Mouse (Mus musculus) limb, embryonic 14.5 days (tissue): Measurements from ENCODE around the gene E430018J23Rik. TPM values are rescaled to one million over a fixed set of nuclear protein-coding genes. Genes with fewer than 3 reads are reported as not detected.
"Not testable (repeated sequence)": the region's sequence is repeated elsewhere in the genome, so short reads cannot be mapped to it uniquely, and the experiment has no call there.

Source experiments
- ATAC-seq: fragments of 200-750 bp; cut with Nextera tagmentation; 2 replicates; pipeline ENCODE4 v1.8.0; 2017; ENCODE audit warnings: low read depth, moderate number of reproducible peaks, moderate TSS enrichment; ENCODE audit not compliant: low FRiP score
- DNase-seq: peaks from one replicate; pipeline ENCODE4 v3.0.0-alpha.2; 2015; ENCODE audit warnings: low spot score
- H3K27ac ChIP-seq: fragments of 300-500 bp; sonication (generic); replicated peaks from 2 replicates; pipeline ENCODE4 v1.5.1; 2014; ENCODE audit warnings: low read depth, mild to moderate bottlenecking, low read length, moderate library complexity, mixed read lengths
- H3K27me3 ChIP-seq: fragments of 300-500 bp; sonication (generic); 2 replicates; pipeline ENCODE4 v1.6.1; 2014; ENCODE audit warnings: low read length, mixed read lengths; ENCODE audit not compliant: control insufficient read depth, insufficient read depth
- H3K36me3 ChIP-seq: fragments of 300-500 bp; sonication (generic); 2 replicates; pipeline ENCODE4 v1.6.1; 2014; ENCODE audit warnings: mild to moderate bottlenecking, low read length, moderate library complexity, mixed read lengths; ENCODE audit not compliant: control insufficient read depth, insufficient read depth
- H3K4me1 ChIP-seq: fragments of 300-500 bp; sonication (generic); 2 replicates; pipeline ENCODE4 v1.6.1; 2014; ENCODE audit warnings: antibody characterized with exemption, low read length, mixed read lengths; ENCODE audit not compliant: control insufficient read depth, insufficient read depth
- H3K4me2 ChIP-seq: fragments of 300-500 bp; sonication (generic); replicated peaks from 2 replicates; pipeline ENCODE4 v1.6.1; 2014; ENCODE audit warnings: low read depth, mild to moderate bottlenecking, low read length, moderate library complexity; ENCODE audit not compliant: severe bottlenecking
- H3K4me3 ChIP-seq: fragments of 300-500 bp; sonication (generic); replicated peaks from 2 replicates; pipeline ENCODE4 v1.5.1; 2014; ENCODE audit warnings: low read length
- H3K9ac ChIP-seq: fragments of 300-500 bp; sonication (generic); 2 replicates; pipeline ENCODE4 v1.6.1; 2014; ENCODE audit warnings: mild to moderate bottlenecking, low read depth, low read length, moderate library complexity; ENCODE audit not compliant: severe bottlenecking
- H3K9me3 ChIP-seq: fragments of 300-500 bp; sonication (generic); 2 replicates; pipeline ENCODE4 v1.6.1; 2016; ENCODE audit warnings: low read length; ENCODE audit not compliant: control insufficient read depth
- POLR2A ChIP-seq: fragments of 200-500 bp; IDR thresholded peaks from 2 replicates; pipeline ENCODE4 v1.8.0; 2012; ENCODE audit warnings: inconsistent platforms, mild to moderate bottlenecking, moderate library complexity, borderline replicate concordance; ENCODE audit not compliant: insufficient read depth, insufficient read length; ENCODE audit errors: extremely low read depth
- WGBS: fragments of 180-500 bp; shearing (Covaris S2); extraction: QIAGEN DNeasy Blood & Tissue Kit; methylation state at CpG from one replicate; pipeline ENCODE4 v1.1.7; 2014; 5-methylcytosine and 5-hydroxymethylcytosine counted together
- polyA plus RNA-seq, 2 experiments: library from polyadenylated mRNA; depleted of rRNA in 1 of 2; stranded (reverse) in 1 of 2; unstranded in 1 of 2; fragments of >200 nt; fragmentation: Nextera tagmentation in 1 of 2; extraction: Ambion mirVana in 1 of 2; gene quantifications; 2 replicates each; pipeline versions ENCODE4 v1.2.1 to v1.2.3; 2012 to 2014

E430018J23Rik gene
- polyA plus RNA-seq, 2 experiments, result 7.3 to 8.8 TPM

DNA sequence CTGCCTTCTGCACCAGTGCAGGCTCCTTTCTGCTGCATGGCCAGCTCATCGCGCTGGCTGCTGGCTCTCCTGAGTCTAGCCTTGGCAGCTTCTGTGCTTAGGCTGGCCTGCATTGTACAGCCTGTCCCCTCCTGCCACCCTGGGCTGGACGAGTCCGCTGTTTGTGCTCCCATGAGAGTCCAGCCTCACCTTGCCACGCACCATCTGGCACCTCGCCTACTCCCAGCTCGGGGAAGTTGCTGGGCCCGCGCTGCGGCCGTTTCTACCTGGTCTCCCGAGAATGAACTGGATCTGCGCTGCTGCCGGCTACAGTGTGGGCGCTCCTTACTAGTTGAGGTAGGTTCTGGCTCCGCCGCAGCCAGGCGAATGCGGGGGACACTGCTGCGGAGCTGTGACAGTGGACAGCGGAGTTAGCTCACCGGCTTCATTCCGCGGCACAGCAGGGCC, 29.9 kb downstream of the E430018J23Rik start:
- Histone ChIP-seq H3K27me3 (no peaks in the 10 kb centered on the region; the same call in 1 of the 2 replicates), H3K9ac (peak overlapping the region; percentile 60), H3K27ac (no peak overlapping the region), H3K4me1 (peaks cover 8% of the 10 kb centered on the region; the same call in 1 of the 2 replicates), H3K4me3 (peak overlapping the region; percentile 37), H3K36me3 (no peaks in the 10 kb centered on the region), H3K9me3 (no peaks in the 10 kb centered on the region), H3K4me2 (peak overlapping the region; percentile 72)
- TF ChIP-seq POLR2A, result no peak
- DNase-seq (no peak), ATAC-seq (no peak)
- 0% methylated on average over 17 of the region's 24 CpGs for WGBS

DNA sequence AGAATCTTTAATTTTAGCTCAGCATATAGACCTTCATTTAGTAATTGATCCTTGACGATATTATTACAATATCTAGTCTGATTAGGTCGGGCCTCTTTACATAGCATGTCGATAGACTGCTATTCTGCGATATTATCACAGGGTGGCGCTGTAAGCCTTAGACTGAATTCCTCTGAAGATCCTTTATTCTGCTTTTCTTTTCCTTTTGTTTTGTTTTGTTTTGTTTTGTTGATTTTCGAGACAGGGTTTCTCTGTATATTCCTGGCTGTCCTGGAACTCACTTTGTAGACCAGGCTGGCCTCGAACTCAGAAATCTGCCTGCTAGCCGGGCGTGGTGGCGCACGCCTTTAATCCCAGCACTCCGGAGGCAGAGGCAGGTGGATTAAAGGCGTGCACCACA, 31.0 kb downstream of the E430018J23Rik start:
- ATAC-seq, H3K27ac ChIP-seq, H3K9me3 ChIP-seq, H3K36me3 ChIP-seq, H3K4me3 ChIP-seq, H3K27me3 ChIP-seq, H3K4me1 ChIP-seq, H3K9ac ChIP-seq: not testable (repeated sequence)
- H3K4me2 ChIP-seq, result 0 out of 2 replicates have a peak overlapping the region, but pooled peaks have one; percentile 7
- 24% methylated on average over 13 of the region's 13 CpGs for WGBS
- peak; percentile 75 for DNase-seq

DNA sequence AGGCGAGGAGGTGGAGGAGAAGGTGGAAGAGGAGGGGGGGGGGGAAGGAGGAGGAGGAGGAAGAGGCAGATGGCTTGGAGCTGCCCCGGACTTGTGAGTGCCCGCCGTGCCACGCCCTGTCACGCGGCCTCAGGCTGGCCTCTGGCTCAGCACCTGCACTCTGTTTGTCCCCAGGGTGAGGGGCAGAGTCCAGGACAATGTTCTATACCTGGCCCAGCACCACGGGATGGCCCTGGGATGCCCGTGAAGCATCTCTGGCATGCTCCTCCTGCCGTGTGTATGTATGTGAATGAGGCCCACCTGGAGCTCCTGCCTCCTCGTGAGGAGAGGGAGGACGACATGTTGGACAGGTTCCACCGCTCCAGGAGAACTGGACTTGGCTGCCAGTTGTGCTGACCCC, 32.0 kb downstream of the E430018J23Rik start:
- ATAC-seq, result no peak
- Histone ChIP-seq H3K27ac (no peak overlapping the region), H3K27me3 (no peaks in the 10 kb centered on the region; the same call in 1 of the 2 replicates), H3K9me3 (no peaks in the 10 kb centered on the region), H3K36me3 (no peaks in the 10 kb centered on the region), H3K9ac (no peak overlapping the region), H3K4me1 (peaks cover 8% of the 10 kb centered on the region; the same call in 1 of the 2 replicates), H3K4me3 (no peak overlapping the region), H3K4me2 (no peak overlapping the region)
- TF ChIP-seq POLR2A, result no peak
- DNase-seq, result no peak
- 38% methylated on average over 11 of the region's 13 CpGs for whole genome bisulfite sequencing

DNA sequence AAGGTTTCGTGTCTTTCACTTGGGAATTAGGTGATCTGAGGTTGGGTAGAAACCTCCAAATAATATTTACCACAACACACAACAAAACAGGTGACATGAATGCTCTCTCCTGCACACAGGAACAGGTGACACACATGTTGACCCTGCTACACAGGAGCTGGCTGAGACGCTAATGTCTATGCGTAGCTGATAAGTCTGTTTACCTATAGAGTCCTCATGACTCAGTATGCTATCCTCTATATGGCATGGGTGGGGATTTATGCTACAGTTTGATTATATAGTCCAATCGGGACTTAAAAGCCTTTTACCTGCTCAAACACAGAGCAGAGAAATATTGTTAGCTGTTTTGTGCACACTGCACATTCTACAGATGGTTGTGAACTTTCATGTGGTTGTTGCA, 33.2 kb downstream of the E430018J23Rik start:
- no peak overlapping the region for H3K4me3 ChIP-seq
- WGBS, result 72% methylated on average over 4 of the region's 4 CpGs
- no peaks in the 10 kb centered on the region for H3K9me3 ChIP-seq
- ATAC-seq (no peak), DNase-seq (no peak)
- no peak overlapping the region for H3K27ac ChIP-seq
- TF ChIP-seq POLR2A, result no peak
- H3K36me3 ChIP-seq, result no peaks in the 10 kb centered on the region
- H3K9ac ChIP-seq, result no peak overlapping the region
- peaks cover 8% of the 10 kb centered on the region; the same call in 1 of the 2 replicates for H3K4me1 ChIP-seq
- H3K4me2 ChIP-seq, result no peak overlapping the region
- no peaks in the 10 kb centered on the region; the same call in 1 of the 2 replicates for H3K27me3 ChIP-seq

DNA sequence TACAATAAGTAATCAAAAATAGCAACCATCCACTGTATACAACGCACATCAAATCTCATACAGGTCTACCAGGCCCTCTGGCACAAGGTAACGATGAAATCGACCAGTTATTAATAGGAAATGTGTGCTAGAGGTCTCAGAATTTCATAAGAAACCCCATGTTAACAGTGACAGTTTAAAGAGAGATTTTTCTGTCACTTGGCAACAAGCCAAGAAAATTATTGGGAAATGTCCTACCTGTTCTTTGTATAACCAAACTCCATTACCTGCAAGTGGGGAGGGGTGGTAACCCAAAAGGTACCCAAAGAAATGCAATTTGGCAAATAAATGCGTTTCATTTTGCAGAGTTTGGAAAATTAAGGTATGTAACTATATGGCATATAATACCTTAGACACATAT, 35.0 kb downstream of the E430018J23Rik start:
- TF ChIP-seq POLR2A, result no peak
- DNase-seq, result no peak
- no peak for ATAC-seq
- no peaks in the 10 kb centered on the region for H3K9me3 ChIP-seq
- no peaks in the 10 kb centered on the region for H3K36me3 ChIP-seq
- no peak overlapping the region for H3K4me2 ChIP-seq
- peaks cover 3% of the 10 kb centered on the region; the same call in 1 of the 2 replicates for H3K4me1 ChIP-seq
- no peak overlapping the region for H3K4me3 ChIP-seq
- H3K27ac ChIP-seq, result no peak overlapping the region
- no peak overlapping the region for H3K9ac ChIP-seq
- WGBS, result 59% methylated on average over 4 of the region's 4 CpGs
- no peaks in the 10 kb centered on the region; the same call in 1 of the 2 replicates for H3K27me3 ChIP-seq

DNA sequence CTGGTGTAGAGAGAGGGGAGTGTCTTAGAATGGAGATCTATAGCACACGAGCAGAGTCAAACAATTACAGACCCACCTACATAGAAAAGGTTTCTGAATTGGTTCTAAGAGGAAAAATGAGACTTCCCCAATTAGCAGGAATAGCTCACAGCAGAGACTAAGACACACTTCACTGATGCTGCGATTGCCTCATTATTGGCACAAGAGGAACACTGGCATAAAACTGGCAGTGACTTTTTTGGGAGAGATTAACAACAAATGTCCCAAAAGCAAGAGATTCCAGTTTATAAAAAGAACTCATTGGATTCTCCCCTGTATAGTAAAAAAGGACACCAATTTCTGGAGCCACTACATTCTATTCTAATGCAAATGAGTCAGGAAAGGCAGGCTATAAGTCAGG, 35.6 kb downstream of the E430018J23Rik start:
- no peak for TF ChIP-seq POLR2A

More for the DNA sequence above, 35.6 kb downstream of the E430018J23Rik start:
- Histone ChIP-seq H3K27ac (no peak overlapping the region), H3K27me3 (no peaks in the 10 kb centered on the region; the same call in 1 of the 2 replicates), H3K4me1 (no peaks in the 10 kb centered on the region), H3K36me3 (no peaks in the 10 kb centered on the region), H3K9ac (no peak overlapping the region), H3K9me3 (no peaks in the 10 kb centered on the region), H3K4me2 (no peak overlapping the region), H3K4me3 (no peak overlapping the region)
- DNase-seq (no peak), ATAC-seq (no peak)
- 66% methylated on average over 2 of the region's 2 CpGs for WGBS
